ENCODE assay signal across 8 mouse cellular contexts in genomic region chr8:71405401-71406098, GRCm38 (mm10). TPM values are rescaled to one million over a fixed set of nuclear protein-coding genes. Genes with fewer than 3 reads are reported as not detected.
A peak's percentile ranks its signal among the peaks of the same experiment; 100 is the strongest.
DNase-seq lines count a peak whose midpoint lies in the region; ATAC-seq and TF ChIP-seq lines count a peak whose summit lies in the region.

Ankle1 (plus strand) TSS chr8:71406010.

- TF ChIP-seq CTCF in hindbrain, postnatal 0 days (IDR thresholded peaks at IDR 0.05; ENCODE audit: low read depth) = peak; percentile 81
- TF ChIP-seq CTCF in left cerebral cortex, adult 2 months (IDR thresholded peaks at IDR 0.05) = peak; percentile 62

- intact Hi-C loops in left cerebral cortex, adult 2 months (cut with DNase I) = loop anchor here (2.0 kb wide), 1 partner anchor 53 kb away; no protein-coding TSS in a partner anchor

- peaks cover 9% of the 10 kb centered on the region; the same call in 1 of the 2 replicates for H3K4me1 ChIP-seq in hindbrain, postnatal 0 days (ENCODE audit: insufficient read depth, low read length)

- H3K9ac ChIP-seq in hindbrain, postnatal 0 days (replicated peaks; ENCODE audit: low read length) = peak within 1 kb of the TSS; percentile 42; the same call in 1 of the 2 replicates

- peak; percentile 94 for DNase-seq in T-cell, adult 2 months (ENCODE audit: low spot score)
- peak; percentile 92 to 93 for DNase-seq in cerebellum, postnatal 36 days
- DNase-seq in gastrocnemius, adult 18-20 months (ENCODE audit: low spot score) = peak; percentile 96
- DNase-seq in hindbrain, postnatal 0 days (ENCODE audit: low spot score) = peak; percentile 94
- peak; percentile 90 to 94 for DNase-seq in left cerebral cortex, adult 2 months (ENCODE audit: extremely low spot score in 1 of 2, low spot score in 2 of 2)
- peak; percentile 92 to 94 for DNase-seq in right cerebral cortex, adult 2 months (ENCODE audit: low spot score in 2 of 2)
- DNase-seq in urinary bladder, postnatal 14 days (ENCODE audit: low spot score) = peak; percentile 96

- peak within 1 kb of the TSS; percentile 97 for H3K4me2 ChIP-seq in hindbrain, postnatal 0 days (ENCODE audit: low read depth, low read length)

- peak within 1 kb of the TSS; percentile 45 for H3K4me3 ChIP-seq in hindbrain, postnatal 0 days (ENCODE audit: low read length)
- H3K4me3 ChIP-seq in left cerebral cortex, adult 2 months = peak within 1 kb of the TSS; percentile 40

- H3K9me3 ChIP-seq in hindbrain, postnatal 0 days (ENCODE audit: low read length) = no peaks in the 10 kb centered on the region

- no peaks in the 10 kb centered on the region for H3K36me3 ChIP-seq in hindbrain, postnatal 0 days (ENCODE audit: insufficient read depth, low read length)

- ATAC-seq in hindbrain, postnatal 0 days = peak; percentile 91
- ATAC-seq in megakaryocyte, adult 5-6 weeks (ENCODE audit: poor library complexity, severe bottlenecking) = peak; percentile 89

- 15% methylated on average over 33 of the region's 33 CpGs for WGBS in hindbrain, postnatal 0 days

- no peak within 1 kb of the TSS; the same call in 1 of the 2 replicates for H3K27ac ChIP-seq in hindbrain, postnatal 0 days
- H3K27ac ChIP-seq in left cerebral cortex, adult 2 months = 0 out of 2 replicates have a peak within 1 kb of the TSS, but pooled peaks have one; percentile 5

- H3K27me3 ChIP-seq in hindbrain, postnatal 0 days (ENCODE audit: insufficient read depth, low read length) = no peaks in the 10 kb centered on the region

RNA-seq across cellular contexts. Expression of gene Ankle1, which starts in this region (rescaled TPM):
- not detected for total RNA-seq in gastrocnemius, adult 18-20 months (2021)
- 5.1 and 12.0 TPM in 2 replicates for total RNA-seq in hindbrain, postnatal 0 days (2014; rRNA removed)
- 5.1 and 5.9 TPM in 2 replicates for polyA plus RNA-seq in hindbrain, postnatal 0 days (2015; fragmentation: Nextera tagmentation; extraction: Ambion mirVana)
- under 1 TPM; 0.35 to 0.36 TPM for total RNA-seq in left cerebral cortex, adult 2 months (2021)
- total RNA-seq in megakaryocyte, adult 5-6 weeks (2015) = 14.4 TPM in 2 replicates
- 13.5 and 16.1 TPM in 2 replicates for total RNA-seq in megakaryocyte, adult 5-6 weeks (2017)

Comparison
In these comparisons a context has a peak if more than half of its experiments do, and no peak if none do; other contexts are left out.
1. Peak in DNase-seq in gastrocnemius, adult 18-20 months; RNA of the gene not detected or under 1 TPM.
2. Peak in DNase-seq, H3K4me3 ChIP-seq and H3K27ac ChIP-seq in left cerebral cortex, adult 2 months; RNA of the gene not detected or under 1 TPM.